Mouse (Mus musculus) left cerebral cortex, postnatal 25 days (tissue): ENCODE data around the gene Mrtfb. TPM values are rescaled to one million over a fixed set of nuclear protein-coding genes. Genes with fewer than 3 reads are reported as not detected.
"Not testable (repeated sequence)": the region's sequence is repeated elsewhere in the genome, so short reads cannot be mapped to it uniquely, and the experiment has no call there.

ENCODE experiments used
- DNase-seq, 2 experiments: peaks; one replicate each; pipeline ENCODE4 v3.0.0; 2022; ENCODE audit warnings: low spot score in 2 of 2, mixed read lengths in 1 of 2
- intact Hi-C: fragments of 180-260 bp; cut with DNase I; formaldehyde crosslinking; loops from one replicate; pipeline ENCODE4 v1.15.1; 2025
- total RNA-seq, 2 experiments: library from RNA; stranded (reverse); gene quantifications; 2 replicates each; pipeline ENCODE4 v1.2.3; 2021

Gene Mrtfb
- total RNA-seq, 2 experiments from 2014 or later = 182 to 185 TPM

DNA sequence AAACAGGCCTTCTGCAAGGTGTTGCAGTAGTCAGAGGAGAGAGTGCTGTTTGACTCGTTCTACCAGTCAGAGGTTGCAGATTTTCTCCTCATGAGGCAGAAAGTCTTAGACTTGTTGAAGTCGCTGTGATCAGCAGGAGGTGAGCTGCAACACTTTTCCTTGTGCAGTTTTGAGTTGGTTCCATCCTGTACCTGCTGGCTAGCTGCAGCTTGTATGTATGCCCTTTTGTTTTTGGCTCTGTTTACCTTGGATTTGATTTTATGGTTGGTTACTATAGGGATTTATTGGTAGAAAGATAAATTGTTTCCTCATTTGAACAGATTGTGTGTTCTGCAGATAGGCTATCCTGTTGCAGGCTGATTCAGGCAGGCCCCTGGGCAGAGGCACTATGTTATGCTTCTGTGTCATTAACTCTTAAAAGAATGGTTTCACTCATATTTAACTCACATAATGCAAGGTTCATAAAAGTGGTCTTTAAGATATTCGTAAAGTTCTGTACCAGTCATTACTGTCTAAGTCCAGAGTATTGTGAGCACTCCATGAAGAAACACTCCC is 11.1 kb downstream of the Mrtfb start:
- no peak for DNase-seq
- intact Hi-C loops = no loop called here

- DNase-seq = peak in 1 of 2 experiments; percentile 33
- intact Hi-C loops = no loop called here
These were observed 13.1 kb downstream of the Mrtfb start for GRCm38 (mm10) chr16:13269426-13269825.

- no peak for DNase-seq
- intact Hi-C loops = no loop called here
These were observed 20.0 kb downstream of the Mrtfb start for GRCm38 (mm10) chr16:13276258-13276657.

DNA sequence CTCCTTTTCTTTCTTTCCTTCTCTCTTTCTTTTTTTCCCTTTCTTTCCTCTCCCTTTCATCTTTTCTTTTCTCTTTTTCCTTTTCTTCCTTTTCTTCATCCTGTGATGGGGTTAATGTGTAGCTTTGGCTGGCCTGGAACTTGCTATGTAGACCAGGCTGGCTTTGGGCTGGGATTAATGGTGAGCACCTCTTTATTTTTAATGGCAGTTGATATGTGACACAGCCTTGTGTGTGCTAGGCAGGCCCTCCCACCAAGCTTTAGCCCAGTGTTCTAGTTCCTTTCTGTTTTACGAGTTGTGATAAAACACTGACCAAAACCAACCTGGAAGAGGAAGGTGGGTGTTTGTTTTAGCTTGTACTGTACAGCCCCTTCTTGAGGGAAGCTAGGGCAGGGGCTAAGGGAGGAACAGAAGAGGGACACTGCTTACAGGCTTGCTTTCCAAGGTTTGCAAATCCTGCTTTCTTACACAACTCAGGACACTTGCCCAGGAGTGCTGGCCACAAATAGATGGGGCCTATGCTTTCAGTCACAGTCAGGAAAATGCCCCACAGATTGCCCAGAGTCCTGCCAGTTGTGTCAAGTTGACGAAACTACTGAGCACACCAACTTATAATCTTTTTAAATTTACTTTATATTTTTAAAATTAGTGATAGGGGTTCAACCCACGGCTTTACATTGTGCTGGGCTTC is 20.6 kb downstream of the Mrtfb start:
- intact Hi-C loops = no loop called here
- DNase-seq = no peak

DNA sequence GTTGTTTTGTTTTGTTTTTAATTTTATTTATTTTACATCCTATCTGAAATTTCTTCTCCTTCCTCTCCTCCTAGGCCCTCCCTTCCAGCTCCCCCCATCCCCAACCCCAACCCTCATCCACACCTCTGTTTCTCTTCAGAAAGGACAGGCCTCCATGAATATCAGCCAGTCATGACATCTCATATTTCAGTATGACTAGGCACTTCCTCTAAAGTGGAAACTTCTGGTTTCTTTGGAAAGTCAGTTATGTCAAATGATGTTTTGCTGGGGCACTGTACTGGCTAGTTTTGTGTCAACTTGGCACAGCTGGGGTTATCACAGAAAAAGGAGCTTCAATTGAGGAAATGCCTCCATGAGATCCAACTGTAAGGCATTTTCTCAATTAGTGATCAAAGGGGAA is 30.1 kb downstream of the Mrtfb start:
- DNase-seq, intact Hi-C loops: not testable (repeated sequence)

- DNase-seq = no peak
- intact Hi-C loops = no loop called here
These were observed 41.6 kb downstream of the Mrtfb start for GRCm38 (mm10) chr16:13297860-13298259.

GRCm38 (mm10) chr16:13298991-13299390 is 42.7 kb downstream of the Mrtfb start:
- intact Hi-C loops = no loop called here
- no peak for DNase-seq

GRCm38 (mm10) chr16:13306065-13306695 is 49.9 kb downstream of the Mrtfb start:
- no peak for DNase-seq
- intact Hi-C loops = no loop called here

GRCm38 (mm10) chr16:13310096-13310683 is 53.9 kb downstream of the Mrtfb start:
- no peak for DNase-seq
- intact Hi-C loops = no loop called here

GRCm38 (mm10) chr16:13311374-13311773 is 55.1 kb downstream of the Mrtfb start:
- intact Hi-C loops = no loop called here
- DNase-seq = no peak

GRCm38 (mm10) chr16:13313096-13313719 is 56.9 kb downstream of the Mrtfb start:
- no peak for DNase-seq
- intact Hi-C loops = no loop called here

GRCm38 (mm10) chr16:13323751-13324150 is 67.5 kb downstream of the Mrtfb start:
- intact Hi-C loops = no loop called here

DNA sequence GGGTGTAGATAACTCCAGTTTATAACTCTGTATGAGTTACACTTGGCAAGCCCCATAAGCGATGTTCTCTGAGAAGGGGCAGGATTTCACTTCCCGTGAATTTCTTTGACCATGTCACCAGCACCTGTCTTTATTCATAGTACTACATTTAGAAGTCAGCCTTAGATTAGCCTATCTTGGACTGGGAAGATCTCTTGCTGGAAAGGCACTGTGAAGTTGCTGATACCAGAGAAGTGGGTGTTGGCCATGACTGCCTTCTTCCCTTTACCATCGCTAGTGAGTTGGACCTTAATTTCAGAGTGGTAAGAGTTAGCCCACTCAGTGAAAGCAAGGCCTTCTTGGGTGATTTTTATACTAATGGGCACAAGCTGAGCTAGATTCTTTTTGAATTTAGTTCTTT is 70.3 kb downstream of the Mrtfb start:
- DNase-seq = no peak
- intact Hi-C loops = no loop called here

More at GRCm38 (mm10) chr16:13323751-13324150, 67.5 kb downstream of the Mrtfb start:
- DNase-seq = no peak

DNA sequence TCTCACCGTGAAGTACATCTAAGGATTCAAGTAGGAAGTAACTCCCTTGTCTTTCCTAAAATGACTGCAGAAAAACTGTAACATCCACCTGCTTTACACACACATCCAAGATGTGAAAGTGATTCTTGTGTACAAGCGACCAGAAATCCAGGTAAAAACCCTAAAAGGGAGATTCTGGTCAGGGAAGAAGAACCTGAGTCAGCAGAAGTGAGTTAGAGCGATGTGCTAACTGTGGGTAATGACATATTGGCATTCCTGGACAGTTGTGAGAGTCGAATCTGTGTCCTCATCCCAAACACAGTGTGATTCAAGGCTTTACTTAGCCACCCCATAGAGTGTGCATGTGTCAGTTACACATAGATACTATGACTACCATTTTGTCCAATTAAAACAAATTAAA is 72.4 kb downstream of the Mrtfb start:
- no peak for DNase-seq
- intact Hi-C loops = no loop called here

DNA sequence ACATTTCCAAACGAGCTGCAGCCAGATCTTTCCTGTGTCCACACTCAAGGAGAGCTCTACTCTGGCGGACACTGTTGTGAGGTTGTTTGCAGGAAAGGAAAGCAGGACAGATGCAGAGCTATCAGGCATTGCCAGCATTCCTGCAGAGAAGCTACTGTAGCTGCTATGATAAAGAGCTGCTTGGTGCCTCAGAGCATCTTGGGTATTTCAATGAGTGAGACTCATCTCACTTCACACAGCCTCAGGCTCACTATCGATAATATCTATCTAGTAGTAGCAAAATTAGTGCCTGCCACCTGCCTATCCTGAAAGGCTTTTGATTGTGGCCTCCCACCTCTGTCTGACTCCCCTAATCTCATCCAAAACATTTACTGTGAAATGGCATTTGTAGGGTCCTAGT is 73.4 kb downstream of the Mrtfb start:
- intact Hi-C loops = no loop called here
- no peak for DNase-seq

DNA sequence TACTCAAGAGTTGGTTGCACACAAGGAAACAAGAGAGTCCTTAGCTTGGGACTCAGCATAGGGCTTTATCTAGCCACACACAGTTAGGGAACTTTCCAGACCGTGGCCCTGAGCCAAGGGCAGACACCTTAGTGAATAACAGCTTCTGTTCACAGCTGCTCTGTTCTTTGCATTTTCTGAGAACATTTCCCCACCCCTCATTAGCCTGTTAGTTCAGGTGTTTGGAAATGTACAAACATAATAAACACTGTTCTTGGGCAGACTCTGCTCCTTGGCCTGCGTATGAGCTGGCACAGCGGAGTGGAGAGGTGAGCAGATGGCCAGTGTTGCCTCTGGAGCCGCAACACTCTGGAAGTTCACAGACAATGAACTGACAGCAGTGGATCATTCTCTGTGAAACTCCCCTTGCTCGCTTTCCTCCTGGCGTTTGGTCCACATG is 74.0 kb downstream of the Mrtfb start:
- DNase-seq = no peak
- intact Hi-C loops = no loop called here

DNA sequence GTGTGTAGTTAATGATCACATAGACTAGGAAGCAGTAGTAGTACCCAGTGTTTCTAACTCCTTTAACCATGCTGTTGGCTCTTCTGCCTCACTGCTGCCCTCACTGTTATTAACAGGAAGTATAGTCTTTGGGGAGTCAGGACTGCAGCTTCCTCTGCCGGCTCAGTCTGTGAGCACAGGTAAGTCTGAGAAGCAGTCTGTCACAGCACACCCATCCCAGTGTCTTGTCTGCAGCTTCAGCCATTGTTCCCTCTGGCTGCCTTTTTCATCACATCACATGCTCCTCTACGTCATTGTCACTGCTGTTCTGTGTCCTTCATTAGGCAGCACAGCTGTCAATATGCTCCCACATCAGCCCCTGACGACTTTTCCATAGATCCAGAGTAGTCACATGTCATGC is 75.6 kb downstream of the Mrtfb start:
- intact Hi-C loops = no loop called here
- no peak for DNase-seq

DNA sequence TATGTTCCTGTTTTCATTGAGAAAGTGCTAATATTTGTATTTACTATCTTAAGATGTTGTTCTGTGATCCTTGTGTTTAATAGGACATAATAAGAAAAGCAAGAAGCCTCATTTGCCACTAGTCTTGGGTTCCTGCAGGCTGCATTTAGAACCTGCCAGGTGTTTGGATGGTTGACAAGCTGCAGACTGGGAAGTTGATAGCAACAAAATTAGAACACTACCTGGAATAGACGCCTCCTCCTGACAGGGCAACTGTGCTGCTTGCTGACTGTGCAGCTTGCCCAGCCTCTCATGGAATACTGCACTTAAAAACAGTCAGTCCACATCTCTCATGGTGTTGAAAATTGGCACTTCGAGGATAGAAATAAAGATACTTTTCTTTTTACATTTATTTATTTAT is 76.3 kb downstream of the Mrtfb start:
- intact Hi-C loops = no loop called here
- DNase-seq = no peak

- no peak for DNase-seq
- intact Hi-C loops = no loop called here
These were observed 77.6 kb downstream of the Mrtfb start for GRCm38 (mm10) chr16:13333781-13334341.
